Mouse (Mus musculus) gastrocnemius, postnatal 14 days (tissue): ENCODE data around the gene Neurl4. TPM values are rescaled to one million over a fixed set of nuclear protein-coding genes. Genes with fewer than 3 reads are reported as not detected.
"Not testable (repeated sequence)": the region's sequence is repeated elsewhere in the genome, so short reads cannot be mapped to it uniquely, and the experiment has no call there.

Experiments
- DNase-seq: peaks from one replicate; pipeline ENCODE4 v3.0.0; 2021; ENCODE audit warnings: mixed read lengths
- intact Hi-C: fragments of 180-260 bp; cut with DNase I; formaldehyde crosslinking; loops from one replicate; pipeline ENCODE4 v1.15.1; 2025; ENCODE audit warnings: low total_unique reads
- total RNA-seq, 2 experiments: library from RNA; stranded (reverse); gene quantifications; 2 replicates each; pipeline ENCODE4 v1.2.3; 2021

Gene Neurl4
- total RNA-seq, 2 experiments from 2014 or later = 27.2 to 29.1 TPM

GRCm38 (mm10) chr11:69922796-69923195, 21.9 kb downstream of the Neurl4 start:
- no peak for DNase-seq
- intact Hi-C loops = no loop called here

- no peak for DNase-seq
- intact Hi-C loops = no loop called here
These were observed 26.6 kb downstream of the Neurl4 start for GRCm38 (mm10) chr11:69927501-69927900.

GRCm38 (mm10) chr11:69929712-69930111, 28.8 kb downstream of the Neurl4 start:
- intact Hi-C loops = loop anchor here (10.0 kb wide), 1 partner anchor 75 kb away; the partner anchor contains the start of gene Dvl2
- DNase-seq = no peak

GRCm38 (mm10) chr11:69930176-69930575, 29.3 kb downstream of the Neurl4 start:
- intact Hi-C loops = loop anchor here (10.0 kb wide), 1 partner anchor 75 kb away; the partner anchor contains the start of gene Dvl2
- not testable (repeated sequence) for DNase-seq

GRCm38 (mm10) chr11:69930967-69931537, 30.2 kb downstream of the Neurl4 start:
- no peak for DNase-seq
- intact Hi-C loops = loop anchor here (10.0 kb wide), 1 partner anchor 74 kb away; the partner anchor contains the start of gene Dvl2

- no peak for DNase-seq
- intact Hi-C loops = loop anchor here (10.0 kb wide), 1 partner anchor 73 kb away; the partner anchor contains the start of gene Dvl2
These were observed 30.9 kb downstream of the Neurl4 start for GRCm38 (mm10) chr11:69931769-69932168.

- no peak for DNase-seq
- intact Hi-C loops = loop anchor here (10.0 kb wide), 1 partner anchor 73 kb away; the partner anchor contains the start of gene Dvl2
These were observed 31.4 kb downstream of the Neurl4 start for GRCm38 (mm10) chr11:69932254-69932653.

- no peak for DNase-seq
- intact Hi-C loops = loop anchor here (10.0 kb wide), 1 partner anchor 72 kb away; the partner anchor contains the start of gene Dvl2
These were observed 32.2 kb downstream of the Neurl4 start for GRCm38 (mm10) chr11:69933066-69933465.

- DNase-seq = peak; percentile 96
These were observed 33.3 kb downstream of the Neurl4 start for GRCm38 (mm10) chr11:69934169-69934568.

GRCm38 (mm10) chr11:69934681-69935080, 33.8 kb downstream of the Neurl4 start:
- DNase-seq = no peak
- intact Hi-C loops = loop anchor here (10.0 kb wide), 1 partner anchor 70 kb away; the partner anchor contains the start of gene Dvl2

More at GRCm38 (mm10) chr11:69934169-69934568, 33.3 kb downstream of the Neurl4 start:
- intact Hi-C loops = loop anchor here (10.0 kb wide), 1 partner anchor 71 kb away; the partner anchor contains the start of gene Dvl2

- peak; percentile 86 for DNase-seq
- intact Hi-C loops = loop anchor here (10.0 kb wide), 1 partner anchor 69 kb away; the partner anchor contains the start of gene Dvl2
These were observed 34.4 kb downstream of the Neurl4 start, which contains the start of gene Ybx2 for GRCm38 (mm10) chr11:69935137-69935879. TSS of gene Ybx2 (plus strand) at chr11:69935796.

GRCm38 (mm10) chr11:69936156-69936555, 35.3 kb downstream of the Neurl4 start:
- DNase-seq = no peak
- intact Hi-C loops = loop anchor here (10.0 kb wide), 1 partner anchor 69 kb away; the partner anchor contains the start of gene Dvl2

- intact Hi-C loops = loop anchor here (10.0 kb wide), 1 partner anchor 68 kb away; the partner anchor contains the start of gene Dvl2
- DNase-seq = no peak
These were observed 36.0 kb downstream of the Neurl4 start for GRCm38 (mm10) chr11:69936714-69937347.

- intact Hi-C loops = loop anchor here (10.0 kb wide), 1 partner anchor 67 kb away; the partner anchor contains the start of gene Dvl2
- DNase-seq = peak; percentile 79
These were observed 36.5 kb downstream of the Neurl4 start for GRCm38 (mm10) chr11:69937385-69937784.

- DNase-seq = no peak
- intact Hi-C loops = loop anchor here (10.0 kb wide), 1 partner anchor 67 kb away; the partner anchor contains the start of gene Dvl2
These were observed 37.0 kb downstream of the Neurl4 start for GRCm38 (mm10) chr11:69937834-69938233.

- DNase-seq = no peak
- intact Hi-C loops = loop anchor here (10.0 kb wide), 1 partner anchor 66 kb away; the partner anchor contains the start of gene Dvl2
These were observed 37.6 kb downstream of the Neurl4 start for GRCm38 (mm10) chr11:69938401-69938979.

- no peak for DNase-seq
- intact Hi-C loops = loop anchor here (10.0 kb wide), 1 partner anchor 66 kb away; the partner anchor contains the start of gene Dvl2
These were observed 38.3 kb downstream of the Neurl4 start for GRCm38 (mm10) chr11:69939181-69939580.

- no peak for DNase-seq
- intact Hi-C loops = loop anchor here (10.0 kb wide), 1 partner anchor 65 kb away; the partner anchor contains the start of gene Dvl2
These were observed 38.9 kb downstream of the Neurl4 start for GRCm38 (mm10) chr11:69939731-69940130.

- intact Hi-C loops = no loop called here
- DNase-seq = no peak
These were observed 40.1 kb downstream of the Neurl4 start for GRCm38 (mm10) chr11:69940962-69941361.
